Mouse (Mus musculus): Measurements from ENCODE around the gene Bfar.
"Not testable (repeated sequence)": the region's sequence is repeated elsewhere in the genome, so short reads cannot be mapped to it uniquely, and the experiment has no call there.

Gene Bfar

DNA sequence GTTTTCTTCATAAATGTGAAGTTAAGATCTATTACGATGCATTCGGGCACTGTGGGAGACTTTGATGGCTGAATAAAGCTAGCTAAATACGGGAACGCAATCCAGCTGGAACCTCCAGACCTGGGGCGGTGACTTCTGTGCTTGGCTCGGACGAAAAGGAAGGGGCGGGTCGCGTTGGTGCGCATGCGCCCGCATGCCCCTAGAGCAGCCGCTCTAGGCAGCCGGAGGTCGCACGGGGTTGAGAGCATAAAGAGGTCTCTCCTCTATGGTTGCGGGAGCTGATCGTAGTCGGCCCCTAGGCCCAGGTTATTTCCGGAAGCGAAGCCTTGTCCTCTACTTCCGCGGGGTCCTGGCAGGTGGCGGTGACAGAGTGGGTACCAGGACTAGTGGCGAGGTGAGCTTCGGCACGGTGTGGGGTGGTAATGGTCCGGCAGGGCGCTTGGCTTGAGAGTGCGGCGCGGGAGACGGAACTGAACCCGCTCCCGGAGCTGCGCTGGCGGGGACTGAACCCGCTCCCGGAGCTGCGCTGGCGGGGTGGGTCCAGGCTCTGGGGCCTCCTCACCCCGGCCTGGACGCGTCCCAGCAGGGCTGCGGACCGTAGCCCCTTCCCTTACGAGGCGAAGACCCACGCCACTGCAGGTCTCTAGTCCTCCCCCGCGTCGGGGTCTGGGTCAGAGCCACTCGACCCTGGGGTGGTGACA, at the start of gene Bfar, which contains the start of gene 3110001I22Rik:
Gene Bfar, plus strand, starts transcription at position 174 of the 701 bp plus-strand sequence.
Gene 3110001I22Rik, plus strand, starts transcription at position 245 of the 701 bp plus-strand sequence.
- peak; percentile 94 for DNase-seq

DNA sequence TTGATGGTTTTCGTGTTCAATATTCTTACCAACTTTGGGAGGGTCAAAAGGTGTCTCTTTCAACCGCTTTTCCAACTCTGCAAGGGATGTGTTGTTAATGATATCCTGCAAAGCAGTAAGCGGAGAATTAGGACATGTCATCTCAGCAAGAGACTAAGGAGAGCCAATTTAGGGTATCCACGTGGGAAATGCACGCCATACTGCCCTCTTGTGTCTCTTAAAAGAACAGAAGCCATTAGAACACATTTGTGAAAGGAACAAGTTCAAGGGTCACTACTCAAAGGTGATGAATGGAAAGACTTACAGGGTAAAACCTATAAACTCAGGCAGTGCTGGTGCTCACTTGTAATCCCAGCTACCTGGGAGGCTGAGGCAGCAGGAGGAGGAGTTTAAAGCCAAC, 43.3 kb upstream of the Bfar start:
- no peak for DNase-seq

DNA sequence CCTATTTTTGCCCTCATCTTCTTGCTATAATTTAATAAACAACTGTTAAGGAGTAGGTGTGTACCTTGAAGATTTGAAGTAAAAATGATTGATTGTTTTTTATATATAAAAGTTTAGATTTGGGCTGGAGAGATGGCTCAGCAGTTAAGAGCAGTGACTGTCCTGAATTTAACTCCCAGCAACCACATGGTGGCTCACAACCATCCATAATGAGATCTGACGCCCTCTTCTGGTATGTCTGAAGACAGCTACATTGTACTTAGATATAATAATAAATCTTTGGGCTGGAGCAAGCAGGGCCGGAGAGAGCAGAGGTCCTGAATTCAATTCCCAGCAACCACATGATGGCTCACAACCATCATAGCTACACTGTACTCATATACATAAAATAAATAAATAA, 33.5 kb upstream of the Bfar start:
- DNase-seq, result not testable (repeated sequence)

DNA sequence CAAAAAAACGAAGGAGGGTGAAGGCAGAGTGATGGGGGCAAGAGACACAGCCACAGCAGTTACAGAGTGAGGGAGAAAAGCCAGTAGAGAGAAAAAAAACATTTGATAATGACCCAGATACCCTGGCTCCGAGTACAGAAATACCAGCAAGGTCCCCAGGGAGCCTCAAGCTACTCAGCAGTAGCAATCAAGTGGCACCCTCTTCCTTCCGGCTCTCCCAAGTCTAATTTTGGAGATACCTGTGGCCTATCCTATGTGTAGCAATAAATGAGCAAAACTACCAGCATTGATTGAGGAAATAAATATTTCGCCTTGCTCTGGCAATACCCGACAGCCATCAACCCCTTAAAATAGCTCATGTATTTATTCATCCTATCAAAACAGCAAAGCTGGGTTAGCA, 32.1 kb upstream of the Bfar start:
- no peak for DNase-seq

DNA sequence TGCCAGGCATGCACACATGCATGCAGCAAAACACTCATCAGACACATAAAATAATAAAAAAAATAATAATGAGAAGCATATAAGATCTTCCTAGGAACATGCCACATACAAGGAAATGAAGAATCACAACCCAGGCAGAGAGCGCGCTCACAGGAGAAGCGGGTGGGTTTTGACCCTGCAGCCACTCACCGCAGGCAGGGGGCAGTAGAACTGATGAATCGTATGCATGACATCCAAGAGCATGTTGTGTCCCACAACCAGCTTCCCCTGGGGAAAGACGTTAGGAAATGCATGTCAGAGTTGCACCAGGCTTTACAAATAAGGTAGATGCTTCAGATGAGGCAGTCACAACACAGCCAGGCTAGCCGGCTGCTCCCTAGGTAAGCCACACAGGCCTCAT, 31.6 kb upstream of the Bfar start:
- DNase-seq, result no peak

DNA sequence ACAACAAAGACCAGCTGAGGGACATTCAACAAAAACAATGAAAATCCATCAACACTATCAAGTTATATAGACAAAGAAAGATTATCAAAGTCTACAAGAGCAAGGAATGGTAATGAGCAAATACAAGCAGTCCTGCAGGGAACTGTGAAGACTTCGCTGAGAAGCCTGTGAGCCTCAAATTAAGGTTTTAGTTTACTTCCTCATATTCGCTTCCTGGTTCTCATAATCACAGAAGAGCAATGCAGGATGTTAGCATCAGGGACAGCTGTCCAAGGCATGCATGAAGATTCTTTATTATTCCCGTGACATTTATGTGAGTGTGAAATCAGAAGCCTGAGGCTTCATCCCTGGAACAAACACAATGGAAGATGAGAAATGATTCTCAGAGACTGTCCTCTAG, 27.2 kb upstream of the Bfar start:
- no peak for DNase-seq

DNA sequence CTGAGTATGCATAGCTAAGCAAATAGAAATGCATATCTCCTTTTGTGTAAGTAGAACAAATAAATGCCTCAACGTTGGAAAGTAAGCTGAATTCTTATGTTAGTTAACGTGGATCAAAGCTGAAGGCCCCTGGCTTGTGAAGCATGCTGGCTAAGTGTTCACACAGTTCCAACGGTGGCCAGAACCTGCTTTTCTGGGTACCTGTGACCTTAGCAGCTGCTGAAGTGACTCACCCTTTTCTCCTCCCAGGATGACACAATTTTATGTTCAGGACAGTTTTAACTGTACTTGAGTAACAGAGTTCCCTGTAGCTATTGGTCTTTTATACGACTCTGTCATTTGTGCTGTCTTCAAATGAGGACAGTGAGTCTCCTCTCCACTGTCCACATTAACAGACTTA, 25.7 kb upstream of the Bfar start:
- no peak for DNase-seq

DNA sequence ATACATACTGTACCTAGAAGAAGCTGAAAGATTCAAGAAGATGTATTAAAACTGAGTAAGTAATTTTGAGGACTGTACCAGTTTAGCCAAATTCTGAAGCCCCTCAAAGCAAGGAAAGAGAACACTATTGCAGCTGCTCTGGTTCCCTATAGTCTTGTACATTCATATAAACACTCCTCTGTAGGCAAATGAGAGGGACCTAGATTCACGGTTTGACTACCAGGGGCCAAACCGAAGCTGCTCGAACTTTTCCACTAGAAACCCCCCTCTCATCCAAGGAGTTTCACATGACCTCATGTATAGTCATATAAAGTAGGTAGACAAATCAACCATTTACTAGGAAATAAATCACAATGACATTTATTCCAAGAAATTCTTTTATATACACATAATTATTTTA, 12.8 kb upstream of the Bfar start:
- DNase-seq, result no peak

DNA sequence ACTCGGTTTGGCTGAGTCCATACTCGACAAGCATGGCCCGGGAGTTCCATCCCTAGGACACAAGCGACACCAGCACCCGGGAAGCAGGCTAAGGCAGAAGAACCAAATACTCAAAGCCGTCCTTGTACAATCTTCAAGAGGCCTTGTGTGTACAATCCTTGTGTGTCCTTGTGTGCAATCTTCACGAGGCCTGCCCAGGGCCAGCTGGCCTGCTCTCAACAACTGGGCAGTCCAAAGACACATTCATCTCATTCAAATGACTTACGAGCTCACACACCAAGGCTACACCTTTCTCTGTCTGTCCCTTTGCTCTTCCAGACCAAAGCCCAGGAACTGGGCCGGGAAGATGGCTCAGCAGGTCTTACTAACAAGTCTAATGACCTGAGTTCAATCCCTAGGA, 10.9 kb upstream of the Bfar start:
- no peak for DNase-seq

DNA sequence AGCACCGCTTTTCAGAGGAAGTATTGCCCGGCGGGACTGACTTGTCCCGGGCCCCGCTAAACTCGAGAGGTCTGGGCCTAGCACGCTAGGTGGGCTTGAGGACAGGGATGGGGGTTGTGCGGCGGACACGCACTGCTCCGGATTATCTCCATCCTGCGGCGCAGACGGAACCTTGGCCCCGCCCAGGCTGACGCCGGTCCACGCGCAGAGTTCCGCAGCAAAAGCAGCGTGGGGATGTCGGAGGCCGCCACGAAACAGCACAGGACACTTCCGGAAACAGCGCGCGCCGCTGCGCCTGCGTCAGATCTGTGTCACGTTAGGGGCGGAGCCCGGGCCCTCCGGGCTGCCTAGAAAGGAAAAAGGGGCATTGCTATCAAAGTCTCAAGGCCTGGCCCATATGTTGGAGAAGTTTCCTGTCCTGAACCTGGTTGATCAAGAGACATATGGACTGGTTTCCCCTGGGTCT, 3.7 kb upstream of the Bfar start, which contains the start of gene Parn:
Gene Parn, minus strand, starts transcription at position 293 of the 466 bp plus-strand sequence.
- DNase-seq, result peak; percentile 94

DNA sequence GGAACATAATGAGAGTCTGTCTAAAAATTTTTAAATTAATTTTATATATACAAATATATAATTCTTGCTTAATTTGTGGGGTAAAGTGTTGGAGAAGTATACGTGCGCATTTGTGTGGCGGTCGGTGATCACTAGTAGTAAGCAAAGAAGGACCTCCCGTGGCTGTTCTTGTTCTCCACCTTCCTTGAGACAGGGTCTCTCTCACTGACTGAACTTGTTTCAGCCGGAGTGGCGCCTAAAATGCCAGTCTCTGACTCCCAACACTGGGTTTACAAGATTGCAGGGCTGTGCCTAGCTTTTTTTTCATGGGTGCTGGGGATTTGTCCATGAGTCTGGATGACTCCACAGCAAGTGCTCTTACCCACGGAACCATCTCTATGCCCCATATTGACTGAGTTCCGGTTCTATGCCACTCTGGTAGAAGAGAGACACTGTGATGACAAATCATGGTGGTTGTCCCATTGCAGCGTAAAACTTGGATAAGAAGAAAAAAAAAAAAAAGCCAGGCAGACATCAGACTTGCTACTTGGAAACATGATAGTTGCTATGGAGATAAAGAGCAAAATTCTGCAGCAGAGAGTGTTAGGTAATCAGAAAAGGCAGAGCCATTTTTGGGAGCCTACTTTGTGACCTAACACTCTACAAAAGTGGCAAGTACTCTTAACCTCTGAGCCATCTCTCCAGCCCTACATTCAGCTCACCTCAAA, 3.1 kb upstream of the Bfar start:
- peak; percentile 45 for DNase-seq

DNA sequence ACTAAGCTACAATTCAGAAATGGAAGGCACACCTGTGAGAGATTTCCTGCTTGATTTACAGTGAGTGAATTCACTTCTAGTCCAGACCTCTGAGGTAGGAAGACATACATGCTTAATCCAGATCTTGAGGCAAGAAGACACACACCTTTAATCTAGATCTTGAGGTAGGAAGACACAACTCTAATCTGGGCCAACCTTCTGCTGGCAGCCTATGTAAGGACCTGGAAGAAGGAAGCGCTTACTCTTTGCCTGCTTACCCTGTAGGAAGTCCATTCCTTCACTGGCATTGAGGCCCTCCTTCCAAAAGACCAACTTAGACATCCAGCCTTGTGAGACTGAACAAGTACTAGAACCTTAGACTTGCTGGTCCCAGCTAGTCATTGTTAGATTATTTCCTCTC, 2.4 kb upstream of the Bfar start:
- no peak for DNase-seq

DNA sequence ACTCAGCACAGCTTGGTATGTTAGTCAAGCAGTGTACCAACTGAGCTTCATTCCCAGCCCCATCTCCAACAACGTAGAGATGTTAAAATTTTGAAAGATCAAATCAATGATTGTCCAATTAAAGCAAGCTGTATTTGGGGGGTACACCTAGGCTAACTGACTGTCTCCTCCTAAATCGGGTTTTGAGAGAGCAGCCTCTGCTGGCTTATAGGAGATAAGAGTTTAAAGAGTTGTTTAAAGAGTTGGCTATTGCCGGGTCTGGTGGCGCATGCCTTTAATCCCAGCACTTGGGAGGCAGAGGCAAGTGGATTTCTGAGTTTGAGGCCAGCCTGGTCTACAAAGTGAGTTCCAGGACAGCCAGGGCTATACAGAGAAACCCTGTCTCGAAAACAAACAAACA, 762 bp upstream of the Bfar start:
- not testable (repeated sequence) for DNase-seq

DNA sequence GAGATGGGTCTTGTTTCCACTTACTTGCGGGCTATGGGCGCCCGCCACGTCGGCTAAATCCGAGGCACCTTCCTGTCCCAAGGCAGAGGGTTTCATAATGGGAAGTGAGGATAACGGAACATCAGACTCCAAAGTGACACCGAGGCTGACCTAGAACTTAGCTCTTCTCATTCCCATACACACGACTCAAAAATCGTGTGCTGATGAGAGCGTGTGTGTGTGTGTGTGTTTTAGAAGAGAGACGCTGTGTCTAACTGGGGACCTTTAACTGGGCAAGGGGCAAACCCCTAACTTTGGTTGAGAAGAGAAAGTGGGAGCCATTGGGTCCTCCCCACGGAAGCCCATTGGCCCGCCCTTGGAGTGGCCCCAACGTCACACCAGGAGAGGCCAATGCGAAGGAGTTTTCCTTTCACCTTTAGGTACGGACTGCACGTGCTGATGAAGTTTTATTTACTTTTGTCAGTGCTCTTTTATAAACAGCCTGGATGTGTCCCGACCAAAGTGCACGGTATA, 784 bp downstream of the Bfar start:
- DNase-seq, result peak; percentile 59

DNA sequence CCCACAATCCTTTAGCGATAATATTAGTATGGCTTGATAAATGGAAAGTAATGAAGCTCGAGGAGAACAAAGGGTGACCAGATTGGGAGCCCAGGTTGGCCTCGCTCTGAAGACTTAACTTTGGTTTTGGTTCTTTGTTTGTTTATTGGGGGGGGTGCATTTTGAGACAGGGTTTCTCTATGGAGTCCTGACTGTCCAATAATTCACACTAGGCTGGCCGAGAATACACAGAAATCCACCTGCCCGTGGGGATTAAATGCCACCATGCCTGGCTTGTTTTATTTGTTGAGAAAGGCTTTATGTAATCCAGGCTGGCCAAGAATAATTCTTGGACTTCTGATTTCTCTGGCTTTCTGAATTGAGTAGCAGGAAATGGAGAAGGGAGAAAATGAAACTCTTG, 1.5 kb downstream of the Bfar start:
- DNase-seq, result no peak

DNA sequence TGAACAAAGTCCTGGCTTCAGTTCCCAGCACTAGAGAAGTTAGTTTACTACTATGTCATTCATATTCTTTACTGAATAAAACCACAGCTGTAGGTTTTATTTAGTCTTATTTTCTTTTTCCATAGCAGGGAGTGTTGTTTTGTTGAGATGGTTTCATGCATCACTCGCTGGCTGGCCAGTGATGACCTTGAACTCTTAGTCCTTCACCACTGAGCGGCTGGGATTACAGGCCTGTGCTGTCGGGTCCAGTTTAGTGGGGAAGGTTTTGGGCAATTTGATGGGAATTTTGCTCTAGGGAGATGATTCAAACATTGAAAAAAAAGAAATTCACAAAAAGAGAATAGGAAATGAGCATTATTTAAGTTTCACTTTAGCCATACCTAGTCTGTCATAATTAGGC, 2.9 kb downstream of the Bfar start:
- no peak for DNase-seq

DNA sequence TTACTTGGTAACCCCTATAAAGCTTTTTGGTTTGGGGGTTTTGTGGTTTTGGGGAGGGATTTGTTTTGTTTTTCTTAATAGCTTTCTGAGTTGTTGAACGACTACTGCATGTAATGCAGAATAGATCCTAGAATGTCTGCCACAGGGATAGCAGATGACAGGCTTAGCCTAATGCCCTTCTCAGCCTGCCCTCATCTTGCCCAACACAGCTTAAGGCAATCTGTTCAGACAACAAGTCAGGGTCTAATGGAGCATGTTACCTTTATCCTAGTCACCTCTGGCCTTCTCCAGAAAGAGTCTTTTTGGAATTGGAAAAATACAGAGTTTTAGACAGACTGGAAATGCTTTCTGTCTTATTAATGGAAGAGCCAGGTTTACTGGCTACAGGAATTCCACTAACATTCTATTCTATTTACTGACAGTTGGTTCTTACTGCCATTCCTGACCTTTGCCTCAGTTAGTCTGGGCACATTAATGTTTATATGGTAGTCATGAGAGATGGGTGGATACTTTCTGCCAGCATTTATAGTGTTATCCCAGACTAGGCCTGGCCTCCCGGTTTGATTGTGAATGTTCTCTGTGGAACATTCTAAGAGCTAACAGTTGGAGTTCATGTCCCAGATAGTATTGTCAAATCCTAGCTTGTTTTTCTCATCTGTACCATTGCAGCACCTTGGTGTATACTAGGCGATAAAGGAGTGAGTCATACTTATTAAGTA, 7.1 kb downstream of the Bfar start:
- no peak for DNase-seq

DNA sequence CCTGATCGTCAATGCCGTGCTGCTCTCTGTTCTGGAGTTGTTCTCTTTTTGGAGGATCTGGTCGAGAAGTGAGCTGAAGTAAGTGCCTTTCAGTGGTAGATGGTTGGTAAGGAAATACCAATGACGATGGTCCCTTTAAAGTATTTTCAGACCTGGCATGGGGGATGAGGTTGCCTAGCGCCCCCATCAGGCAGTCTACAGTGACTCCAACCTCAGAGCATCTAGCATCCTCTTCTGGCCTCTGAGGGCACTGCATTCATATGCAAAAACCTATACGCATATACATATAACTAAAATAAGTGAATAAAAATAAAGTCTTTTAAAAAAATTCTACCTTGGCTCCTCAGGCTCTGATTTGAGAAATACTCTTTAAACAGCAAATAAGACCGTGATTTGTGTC, 27.3 kb downstream of the Bfar start:
- no peak for DNase-seq

DNA sequence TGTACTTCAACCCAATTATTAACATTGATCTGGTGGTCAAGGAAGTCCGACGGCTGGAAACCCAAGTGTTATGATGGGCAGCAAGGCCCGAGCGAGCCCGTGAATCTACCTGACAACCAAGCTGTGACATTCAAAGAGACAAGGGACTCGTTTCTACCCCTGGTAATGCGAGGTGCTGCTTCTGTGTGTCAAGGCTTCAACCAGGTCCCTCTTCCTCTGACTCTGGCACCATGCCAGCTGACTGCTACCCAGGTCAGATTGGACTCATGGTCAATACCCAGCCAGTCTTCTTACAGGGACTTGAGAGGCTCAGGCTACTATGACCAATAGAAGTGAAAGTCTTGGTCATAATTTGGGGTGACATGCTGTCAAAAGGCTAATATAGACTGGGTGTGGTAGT, 30.5 kb downstream of the Bfar start:
- DNase-seq, result peak; percentile 6

DNA sequence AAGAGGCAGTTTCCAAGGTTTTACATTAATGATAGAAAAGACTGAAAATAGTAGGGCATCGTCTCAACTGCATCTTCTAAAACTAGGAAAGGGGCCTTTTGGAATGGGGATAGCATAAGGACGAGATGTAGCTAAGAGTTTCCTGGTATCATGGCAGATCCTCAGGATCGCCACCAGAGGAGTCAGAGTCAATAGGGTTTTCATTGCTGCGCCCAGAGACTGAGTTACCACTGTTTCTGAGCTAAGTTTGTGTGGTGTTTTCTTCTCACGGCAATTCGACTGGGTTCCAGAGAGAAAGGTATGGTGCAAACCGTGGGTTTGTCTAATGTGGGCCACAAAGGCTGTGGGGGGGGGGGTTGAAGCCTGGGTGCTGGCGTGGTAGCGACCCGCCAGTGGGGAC, 33.0 kb downstream of the Bfar start:
- no peak for DNase-seq

DNA sequence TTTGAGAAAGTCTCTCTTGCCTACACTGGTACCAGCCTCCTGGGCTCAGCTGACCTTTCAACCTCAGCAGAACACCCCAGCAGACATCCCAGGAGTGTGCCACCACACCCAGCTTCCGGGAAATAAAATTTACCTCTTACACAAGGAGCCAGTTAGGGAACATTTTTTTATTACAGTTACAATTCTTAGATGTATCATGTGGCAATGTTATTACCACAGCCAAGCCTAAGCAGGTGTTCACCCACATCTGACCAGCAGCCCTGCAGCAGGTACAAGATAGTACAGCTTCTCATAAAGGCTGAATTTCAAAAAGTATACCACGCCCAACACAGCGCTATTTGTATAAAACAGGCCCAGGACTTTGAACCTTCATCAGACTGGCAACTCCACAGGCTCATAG, 43.3 kb downstream of the Bfar start:
- DNase-seq, result no peak

DNA sequence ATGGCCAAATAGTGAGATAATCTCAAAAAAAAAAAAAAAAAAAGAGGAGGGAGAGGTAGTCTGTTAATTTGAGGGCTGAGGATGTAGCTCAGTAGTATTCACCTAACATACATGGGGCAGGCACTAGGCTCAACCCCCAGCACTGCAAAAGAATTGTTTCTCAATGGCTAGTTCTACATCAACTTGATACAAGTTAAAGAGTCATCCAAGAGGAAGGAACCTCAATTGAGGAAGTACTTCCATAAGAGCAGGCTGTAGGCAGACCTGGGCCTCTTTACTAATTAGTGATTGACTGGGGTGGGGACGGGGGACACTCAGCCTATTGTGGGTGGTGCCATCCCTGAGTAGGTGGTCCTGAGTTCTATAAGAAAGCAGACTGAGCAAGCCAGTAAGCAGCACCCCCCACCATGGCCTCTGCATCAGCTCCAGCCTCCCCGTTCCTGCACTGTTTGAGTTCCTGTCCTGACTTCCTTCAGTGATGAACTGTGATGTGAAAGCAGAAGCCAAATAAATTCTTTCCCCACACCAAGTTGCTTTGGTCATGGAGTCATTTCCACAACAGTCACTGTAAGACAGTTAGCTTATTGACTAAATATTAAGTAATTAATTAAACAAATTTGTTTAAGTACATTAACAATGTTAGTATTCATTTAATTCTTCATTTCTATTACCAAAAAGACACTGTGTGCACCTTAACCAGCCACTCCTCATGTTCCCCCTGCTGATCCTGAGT, 45.3 kb downstream of the Bfar start:
- DNase-seq, result no peak

DNA sequence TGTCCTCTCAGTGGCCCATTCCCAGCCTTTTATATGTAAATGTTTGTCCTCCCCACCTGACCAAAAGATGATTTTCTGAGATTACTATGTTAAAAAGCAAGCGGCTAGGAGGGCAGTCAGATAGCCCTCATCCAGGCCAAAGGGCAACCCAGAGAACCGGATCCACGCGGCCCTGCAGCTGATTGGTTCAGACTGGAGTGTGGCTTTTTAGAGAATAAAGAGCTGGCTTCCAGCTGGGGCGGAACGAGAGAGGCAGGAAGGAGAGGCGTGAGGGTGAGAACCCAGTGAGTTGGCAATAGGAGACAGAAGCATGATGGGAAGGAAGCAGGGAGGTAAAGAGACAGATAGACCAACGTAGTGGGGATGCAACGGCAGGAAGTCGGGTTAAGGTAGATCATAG, 51.3 kb downstream of the Bfar start:
- no peak for DNase-seq
